Mouse (Mus musculus): ENCODE measurements at regions not wholly inside any gene's neighbourhood (a gene's known extent, or its start where the extent isn't known, plus 50 kb on each side); places are given as distances from the start of the nearest gene placed in this dataset.

DNA sequence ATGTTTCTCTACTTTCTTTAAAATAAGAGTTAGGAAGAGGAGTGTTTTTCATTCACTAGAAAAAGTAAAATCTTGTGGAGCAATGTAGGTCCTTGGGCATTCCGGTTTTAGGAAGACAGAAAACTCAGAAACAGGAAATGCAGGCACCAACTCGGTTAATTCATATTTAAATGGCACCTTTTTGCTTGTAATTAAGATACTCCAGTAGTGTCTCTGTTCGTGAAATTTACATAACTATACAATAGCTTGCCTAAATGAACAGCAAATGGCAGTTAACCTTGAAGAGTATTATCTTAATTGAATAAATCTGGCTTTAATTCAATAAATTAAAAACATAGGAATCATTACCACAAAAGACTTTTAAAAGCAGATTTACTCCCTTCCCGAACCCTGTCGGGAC, 100.9 kb upstream of the Id4 start:
- no peak for TF ChIP-seq CTCF (IDR thresholded peaks at IDR 0.05; ENCODE audit: control insufficient read depth, insufficient read depth, insufficient replicate concordance, low read depth, low read length)
- TF ChIP-seq POLR2A (IDR thresholded peaks at IDR 0.05; ENCODE audit: control insufficient read depth, low read depth, low read length) = no peak
